Mouse (Mus musculus) myocyte (in vitro differentiated cells): ENCODE data around the gene Dglucy. TPM values are rescaled to one million over a fixed set of nuclear protein-coding genes. Genes with fewer than 3 reads are reported as not detected.

Experiments used
- H3K27me3 ChIP-seq: one replicate; pipeline ENCODE4 v1.6.1; 2011; ENCODE audit not compliant: control insufficient read depth, insufficient read depth, insufficient read length
- H3K36me3 ChIP-seq: one replicate; pipeline ENCODE4 v1.6.1; 2011; ENCODE audit not compliant: control insufficient read depth, insufficient read depth
- H3K4me2 ChIP-seq: one replicate; pipeline ENCODE4 v1.6.1; 2011; ENCODE audit warnings: low read depth, control low read depth
- H3K4me3 ChIP-seq: one replicate; pipeline ENCODE4 v1.5.1; 2011; ENCODE audit warnings: mild to moderate bottlenecking, control low read depth, moderate library complexity
- H3K79me2 ChIP-seq: one replicate; pipeline ENCODE4 v1.6.1; 2011; ENCODE audit not compliant: control insufficient read depth, insufficient read depth
- H3ac ChIP-seq: one replicate; pipeline ENCODE4 v1.6.1; 2011; ENCODE audit not compliant: control insufficient read depth, insufficient read length
- CEBPB ChIP-seq: IDR thresholded peaks from 2 replicates; pipeline ENCODE4 v1.6.1; 2011; ENCODE audit warnings: mild to moderate bottlenecking, moderate library complexity; ENCODE audit not compliant: poor library complexity, insufficient read depth, severe bottlenecking
- E2F4 ChIP-seq: IDR thresholded peaks from one replicate; pipeline ENCODE4 v1.6.1; 2011; ENCODE audit warnings: mild to moderate bottlenecking, control low read depth, moderate library complexity; ENCODE audit not compliant: insufficient read depth
- MAX ChIP-seq: IDR thresholded peaks from one replicate; pipeline ENCODE4 v1.6.1; 2011; ENCODE audit warnings: low read depth, mild to moderate bottlenecking, control low read depth
- MYOD1 ChIP-seq, 3 experiments: IDR thresholded peaks; one replicate each; pipeline ENCODE4 v1.6.1; 2011; ENCODE audit warnings: control low read depth in 2 of 3, low read depth in 2 of 3, mild to moderate bottlenecking in 2 of 3, moderate library complexity in 1 of 3; ENCODE audit not compliant: insufficient read length in 2 of 3, control insufficient read depth in 1 of 3
- MYOG ChIP-seq, 3 experiments: IDR thresholded peaks; one replicate each; pipeline ENCODE4 v1.6.1; 2011; ENCODE audit warnings: control low read depth in 2 of 3, low read depth in 2 of 3, mild to moderate bottlenecking in 2 of 3; ENCODE audit not compliant: insufficient read length in 2 of 3, control insufficient read depth in 1 of 3, insufficient read depth in 1 of 3
- POLR2A ChIP-seq: IDR thresholded peaks from one replicate; pipeline ENCODE4 v1.6.1; 2011; ENCODE audit warnings: low read depth, mild to moderate bottlenecking, control low read depth, moderate library complexity; ENCODE audit not compliant: insufficient read length
- POLR2AphosphoS2 ChIP-seq: IDR thresholded peaks from one replicate; pipeline ENCODE4 v1.6.1; 2011; ENCODE audit warnings: low read depth, control low read depth; ENCODE audit not compliant: insufficient read length
- REST ChIP-seq: IDR thresholded peaks from one replicate; pipeline ENCODE4 v1.6.1; 2011; ENCODE audit warnings: mild to moderate bottlenecking, control low read depth, moderate library complexity; ENCODE audit not compliant: insufficient read depth, insufficient read length
- SRF ChIP-seq: IDR thresholded peaks from one replicate; pipeline ENCODE4 v1.6.1; 2011; ENCODE audit warnings: low read depth; ENCODE audit not compliant: control insufficient read depth, insufficient read length
- TCF12 ChIP-seq: IDR thresholded peaks from one replicate; pipeline ENCODE4 v1.6.1; 2011; ENCODE audit warnings: mild to moderate bottlenecking, control low read depth; ENCODE audit not compliant: poor library complexity, insufficient read depth, severe bottlenecking
- TCF3 ChIP-seq: IDR thresholded peaks from one replicate; pipeline ENCODE4 v1.6.1; 2011; ENCODE audit warnings: low read depth, control low read depth; ENCODE audit not compliant: insufficient read length
- USF1 ChIP-seq: IDR thresholded peaks from one replicate; pipeline ENCODE4 v1.6.1; 2011; ENCODE audit warnings: low read depth, mild to moderate bottlenecking, control low read depth, moderate library complexity
- polyA plus RNA-seq: library from polyadenylated mRNA; unstranded; fragments of >200 nt; fragmentation: generic; extraction: Trizol; gene quantifications from one replicate; pipeline ENCODE4 v1.2.1, GENCODE M21; 2012; ENCODE audit warnings: missing spikeins

Gene Dglucy
- polyA plus RNA-seq, 1 experiment = 24.4 TPM

- no peak for TF ChIP-seq MYOD1 (IDR thresholded peaks at IDR 0.05; ENCODE audit: control insufficient read depth in 1 of 3, insufficient read length in 2 of 3, low read depth in 2 of 3)
- TF ChIP-seq MYOG (IDR thresholded peaks at IDR 0.05; ENCODE audit: control insufficient read depth in 1 of 3, insufficient read depth in 1 of 3, insufficient read length in 2 of 3, low read depth in 2 of 3) = no peak
- TF ChIP-seq MAX = no peak
- TF ChIP-seq POLR2AphosphoS2 = no peak
- TF ChIP-seq REST = no peak
- TF ChIP-seq USF1 = no peak
- TF ChIP-seq TCF3 = no peak
- TF ChIP-seq TCF12 = no peak
- no peak for TF ChIP-seq CEBPB
- no peak for TF ChIP-seq POLR2A
- no peak for TF ChIP-seq E2F4
- no peak for TF ChIP-seq SRF
- Histone ChIP-seq H3K4me2 (no peak overlapping the region), H3K4me3 (no peak overlapping the region), H3K27me3 (no peaks in the 10 kb centered on the region), H3K36me3 (no peaks in the 10 kb centered on the region), H3ac (no peak overlapping the region), H3K79me2 (no peaks in the 10 kb centered on the region)
Measured at GRCm38 (mm10) chr12:100740313-100740712, 38.5 kb upstream of the Dglucy start.

- TF ChIP-seq REST (no peak), MYOG (IDR thresholded peaks at IDR 0.05; ENCODE audit: control insufficient read depth in 1 of 3, insufficient read depth in 1 of 3, insufficient read length in 2 of 3, low read depth in 2 of 3) (no peak), MYOD1 (IDR thresholded peaks at IDR 0.05; ENCODE audit: control insufficient read depth in 1 of 3, insufficient read length in 2 of 3, low read depth in 2 of 3) (no peak), TCF3 (no peak), CEBPB (no peak), USF1 (no peak), POLR2A (no peak), E2F4 (no peak), TCF12 (no peak), SRF (no peak), POLR2AphosphoS2 (no peak), MAX (no peak)
- Histone ChIP-seq H3K79me2 (no peaks in the 10 kb centered on the region), H3K36me3 (no peaks in the 10 kb centered on the region), H3K27me3 (peaks cover 4% of the 10 kb centered on the region), H3K4me2 (no peak overlapping the region), H3K4me3 (no peak overlapping the region), H3ac (no peak overlapping the region)
Measured at GRCm38 (mm10) chr12:100742468-100742867, 36.4 kb upstream of the Dglucy start.

- H3K36me3 ChIP-seq = no peaks in the 10 kb centered on the region
- H3K79me2 ChIP-seq = no peaks in the 10 kb centered on the region
- TF ChIP-seq USF1 = no peak
- no peak for TF ChIP-seq MAX
- no peak for TF ChIP-seq MYOG (IDR thresholded peaks at IDR 0.05; ENCODE audit: control insufficient read depth in 1 of 3, insufficient read depth in 1 of 3, insufficient read length in 2 of 3, low read depth in 2 of 3)
- TF ChIP-seq CEBPB = no peak
- no peak for TF ChIP-seq POLR2A
- no peak for TF ChIP-seq TCF12
- TF ChIP-seq REST = no peak
- no peak for TF ChIP-seq TCF3
- TF ChIP-seq SRF = no peak
- TF ChIP-seq MYOD1 (IDR thresholded peaks at IDR 0.05; ENCODE audit: control insufficient read depth in 1 of 3, insufficient read length in 2 of 3, low read depth in 2 of 3) = no peak
- no peak for TF ChIP-seq E2F4
- no peak for TF ChIP-seq POLR2AphosphoS2
Measured at GRCm38 (mm10) chr12:100752977-100753376, 25.9 kb upstream of the Dglucy start.

GRCm38 (mm10) chr12:100753716-100754115 is 25.1 kb upstream of the Dglucy start:
- no peaks in the 10 kb centered on the region for H3K27me3 ChIP-seq
- TF ChIP-seq POLR2AphosphoS2 (no peak), CEBPB (no peak), POLR2A (no peak), E2F4 (no peak), TCF12 (no peak)
- no peak overlapping the region for H3ac ChIP-seq
- H3K79me2 ChIP-seq = no peaks in the 10 kb centered on the region
- no peak overlapping the region for H3K4me3 ChIP-seq
- no peaks in the 10 kb centered on the region for H3K36me3 ChIP-seq
- no peak overlapping the region for H3K4me2 ChIP-seq

More at GRCm38 (mm10) chr12:100752977-100753376, 25.9 kb upstream of the Dglucy start:
- Histone ChIP-seq H3K4me3 (no peak overlapping the region), H3K4me2 (no peak overlapping the region), H3K27me3 (no peaks in the 10 kb centered on the region), H3ac (no peak overlapping the region)

- TF ChIP-seq SRF (no peak), MYOG (IDR thresholded peaks at IDR 0.05; ENCODE audit: control insufficient read depth in 1 of 3, insufficient read depth in 1 of 3, insufficient read length in 2 of 3, low read depth in 2 of 3) (no peak), MAX (no peak), POLR2A (no peak), MYOD1 (IDR thresholded peaks at IDR 0.05; ENCODE audit: control insufficient read depth in 1 of 3, insufficient read length in 2 of 3, low read depth in 2 of 3) (no peak)
- Histone ChIP-seq H3ac (no peak overlapping the region), H3K36me3 (no peaks in the 10 kb centered on the region), H3K4me2 (no peak overlapping the region), H3K27me3 (no peaks in the 10 kb centered on the region), H3K4me3 (no peak overlapping the region), H3K79me2 (no peaks in the 10 kb centered on the region)
Measured at GRCm38 (mm10) chr12:100757427-100757826, 21.4 kb upstream of the Dglucy start.
